Mouse (Mus musculus): ENCODE measurements around the gene Wdr63.

- TF ChIP-seq POLR2A (IDR thresholded peaks at IDR 0.05; ENCODE audit: borderline replicate concordance, control insufficient read depth, low read depth, low read length) (no peak), CTCF (IDR thresholded peaks at IDR 0.05; ENCODE audit: control insufficient read depth, insufficient read depth, low read length) (no peak)
These were observed 50.8 kb downstream of the Wdr63 start for GRCm38 (mm10) chr3:146057131-146057530.
